Mouse (Mus musculus) midbrain, postnatal 0 days (tissue): ENCODE measurements around the gene Wnt5b. TPM values are rescaled to one million over a fixed set of nuclear protein-coding genes. Genes with fewer than 3 reads are reported as not detected.

Source experiments
- ATAC-seq: fragments of 200-750 bp; cut with Nextera tagmentation; 2 replicates; pipeline ENCODE4 v1.8.0; 2017; ENCODE audit warnings: moderate number of reproducible peaks, mild to moderate bottlenecking, moderate TSS enrichment, moderate library complexity; ENCODE audit not compliant: low FRiP score
- DNase-seq: peaks from one replicate; pipeline ENCODE4 v3.0.0-alpha.2; 2015; ENCODE audit warnings: low spot score
- H3K27ac ChIP-seq: fragments of 300-500 bp; sonication (generic); 2 replicates; pipeline ENCODE4 v1.5.1; 2014; ENCODE audit warnings: low read depth, mild to moderate bottlenecking, low read length, mixed read lengths
- H3K27me3 ChIP-seq: fragments of 300-500 bp; sonication (generic); 2 replicates; pipeline ENCODE4 v1.6.1; 2014; ENCODE audit warnings: low read length, control low read depth, mixed read lengths; ENCODE audit not compliant: insufficient read depth
- H3K36me3 ChIP-seq: fragments of 300-500 bp; sonication (generic); 2 replicates; pipeline ENCODE4 v1.6.1; 2014; ENCODE audit warnings: low read length, control low read depth, mixed read lengths; ENCODE audit not compliant: insufficient read depth
- H3K4me1 ChIP-seq: fragments of 300-500 bp; sonication (generic); 2 replicates; pipeline ENCODE4 v1.6.1; 2014; ENCODE audit warnings: mild to moderate bottlenecking, control low read depth, antibody characterized with exemption, low read length, mixed read lengths; ENCODE audit not compliant: insufficient read depth
- H3K4me2 ChIP-seq: fragments of 300-500 bp; sonication (generic); 2 replicates; pipeline ENCODE4 v1.6.1; 2014; ENCODE audit warnings: low read depth, mild to moderate bottlenecking, low read length, mixed read lengths; ENCODE audit not compliant: poor library complexity, severe bottlenecking
- H3K4me3 ChIP-seq: fragments of 300-500 bp; sonication (generic); 2 replicates; pipeline ENCODE4 v1.5.1; 2014; ENCODE audit warnings: low read depth, mild to moderate bottlenecking, low read length, moderate library complexity
- H3K9ac ChIP-seq: fragments of 300-500 bp; sonication (generic); replicated peaks from 2 replicates; pipeline ENCODE4 v1.6.1; 2014; ENCODE audit warnings: mild to moderate bottlenecking, low read length, moderate library complexity, mixed read lengths; ENCODE audit not compliant: poor library complexity, severe bottlenecking
- H3K9me3 ChIP-seq: fragments of 300-500 bp; sonication (generic); 2 replicates; pipeline ENCODE4 v1.6.1; 2016; ENCODE audit warnings: low read length, control low read depth
- CTCF ChIP-seq: IDR thresholded peaks from 2 replicates; pipeline ENCODE4 v1.5.1; 2016; ENCODE audit warnings: antibody characterized with exemption, mild to moderate bottlenecking
- WGBS: fragments of 180-500 bp; shearing (Covaris S2); extraction: QIAGEN DNeasy Blood & Tissue Kit; methylation state at CpG from one replicate; pipeline ENCODE4 v1.1.7; 2014; 5-methylcytosine and 5-hydroxymethylcytosine counted together
- polyA plus RNA-seq: library from polyadenylated mRNA; unstranded; fragments of >200 nt; fragmentation: Nextera tagmentation; extraction: Ambion mirVana; gene quantifications from 2 replicates; pipeline ENCODE4 v1.2.1, GENCODE M21; 2015
- total RNA-seq: library from RNA; depleted of rRNA; stranded (reverse); fragments of >200 nt; gene quantifications from 2 replicates; pipeline ENCODE4 v1.2.3, GENCODE M21; 2014

The Wnt5b gene
- total and polyA plus RNA-seq, 2 experiments from 2014 or later = 1.6 to 2.1 TPM

DNA sequence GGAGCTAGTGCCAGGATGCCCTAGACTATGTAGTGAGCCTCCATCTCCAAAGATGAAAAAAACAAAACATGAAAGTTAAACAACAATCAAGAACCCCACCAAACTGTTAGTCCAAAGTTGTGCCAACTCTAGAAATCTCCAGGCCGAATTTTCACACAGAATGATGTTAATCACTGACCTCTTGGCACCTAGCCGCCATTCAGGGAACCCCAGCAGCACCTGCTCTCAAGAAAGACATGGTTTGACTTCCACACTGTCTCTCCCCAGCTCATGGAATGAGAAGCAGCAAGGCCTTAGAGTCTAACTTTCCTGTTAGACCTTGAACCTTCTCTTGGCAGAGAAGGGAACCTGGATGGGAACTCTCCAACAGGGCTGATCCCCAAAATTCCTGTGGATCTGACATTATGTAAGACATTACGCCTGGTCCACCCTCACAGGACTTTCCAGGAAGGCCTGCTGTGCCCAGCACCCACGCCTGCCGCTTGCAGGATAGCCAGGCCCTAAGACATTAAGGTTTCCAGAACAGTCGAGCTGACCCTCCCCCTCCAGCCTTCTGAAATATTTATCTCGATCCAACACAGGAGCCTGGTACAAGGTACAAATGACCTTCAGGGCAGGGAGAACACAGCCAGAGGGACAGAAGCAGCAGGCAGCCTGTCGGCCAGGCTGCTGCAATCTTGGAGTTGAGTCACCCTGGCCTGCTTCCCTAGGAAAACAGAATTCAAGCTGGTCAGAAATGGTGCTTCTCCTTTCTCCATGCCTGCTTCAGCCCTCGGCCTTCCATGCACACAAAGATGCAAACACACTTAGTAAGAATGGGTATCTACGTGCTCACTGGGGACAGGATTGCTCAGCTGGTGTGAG lies 77.0 kb downstream of the Wnt5b start:
- TF ChIP-seq CTCF = no peak
- H3K4me1 ChIP-seq = no peaks in the 10 kb centered on the region
- H3K9me3 ChIP-seq = no peaks in the 10 kb centered on the region
- H3K4me3 ChIP-seq = no peak overlapping the region
- no peaks in the 10 kb centered on the region for H3K27me3 ChIP-seq
- no peaks in the 10 kb centered on the region for H3K36me3 ChIP-seq
- H3K9ac ChIP-seq = no peak overlapping the region
- H3K27ac ChIP-seq = no peak overlapping the region
- no peak for DNase-seq
- 66% methylated on average over 10 of the region's 10 CpGs for WGBS
- no peak for ATAC-seq
- no peak overlapping the region for H3K4me2 ChIP-seq

DNA sequence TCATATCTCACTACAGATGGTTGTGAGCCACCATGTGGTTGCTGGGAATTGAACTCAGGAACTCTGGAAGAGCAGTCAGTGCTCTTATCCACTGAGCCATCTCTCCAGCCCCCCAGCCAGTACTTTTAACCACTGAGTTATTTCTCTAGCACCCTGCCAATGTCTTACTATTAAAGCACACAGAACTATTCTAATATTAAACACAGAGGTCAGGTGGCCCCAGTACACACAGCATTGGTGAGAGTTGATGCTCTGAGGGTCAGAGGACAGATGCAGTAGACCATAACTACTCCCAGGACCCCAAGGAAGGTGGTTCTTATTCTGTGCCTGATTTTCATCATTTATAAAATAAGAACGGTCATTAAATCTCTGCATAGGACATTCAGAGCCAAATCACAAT lies 78.0 kb downstream of the Wnt5b start:
- no peak overlapping the region for H3K9ac ChIP-seq

DNA sequence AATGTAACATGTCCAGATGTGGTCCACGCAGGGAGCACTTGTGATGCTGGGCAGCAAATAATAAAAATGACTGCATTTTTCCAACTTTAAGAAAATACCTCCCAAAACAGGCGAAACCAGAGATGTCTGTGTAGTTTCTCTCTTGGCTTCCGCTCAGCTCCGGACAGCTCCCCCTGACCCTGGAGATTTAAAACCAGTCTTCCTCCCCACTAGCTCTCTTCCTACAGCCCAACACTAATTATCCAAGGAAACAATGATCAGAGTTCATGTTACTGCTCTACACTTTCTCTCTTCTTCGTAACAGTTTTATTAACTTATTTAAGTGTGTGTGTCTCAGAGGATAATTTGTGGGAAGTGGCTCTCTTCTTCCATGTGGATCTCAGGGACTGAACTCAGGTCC lies 83.8 kb downstream of the Wnt5b start:
- no peak for DNase-seq
- no peaks in the 10 kb centered on the region for H3K4me1 ChIP-seq
- no peak for ATAC-seq
- no peak overlapping the region for H3K4me3 ChIP-seq
- no peak overlapping the region for H3K27ac ChIP-seq
- H3K36me3 ChIP-seq = no peaks in the 10 kb centered on the region
- no peaks in the 10 kb centered on the region for H3K27me3 ChIP-seq
- no peak overlapping the region for H3K9ac ChIP-seq
- no peak overlapping the region for H3K4me2 ChIP-seq
- TF ChIP-seq CTCF = no peak
- no peaks in the 10 kb centered on the region for H3K9me3 ChIP-seq
- 82% methylated on average over 5 of the region's 5 CpGs for WGBS

More for the DNA sequence above, 78.0 kb downstream of the Wnt5b start:
- no peaks in the 10 kb centered on the region for H3K27me3 ChIP-seq
- no peak for DNase-seq
- no peaks in the 10 kb centered on the region for H3K36me3 ChIP-seq
- no peak for TF ChIP-seq CTCF
- H3K27ac ChIP-seq = no peak overlapping the region
- H3K4me3 ChIP-seq = no peak overlapping the region
- H3K4me1 ChIP-seq = no peaks in the 10 kb centered on the region
- no peak overlapping the region for H3K4me2 ChIP-seq
- WGBS = 94% methylated on average over 1 of the region's 1 CpGs
- ATAC-seq = no peak
- no peaks in the 10 kb centered on the region for H3K9me3 ChIP-seq

DNA sequence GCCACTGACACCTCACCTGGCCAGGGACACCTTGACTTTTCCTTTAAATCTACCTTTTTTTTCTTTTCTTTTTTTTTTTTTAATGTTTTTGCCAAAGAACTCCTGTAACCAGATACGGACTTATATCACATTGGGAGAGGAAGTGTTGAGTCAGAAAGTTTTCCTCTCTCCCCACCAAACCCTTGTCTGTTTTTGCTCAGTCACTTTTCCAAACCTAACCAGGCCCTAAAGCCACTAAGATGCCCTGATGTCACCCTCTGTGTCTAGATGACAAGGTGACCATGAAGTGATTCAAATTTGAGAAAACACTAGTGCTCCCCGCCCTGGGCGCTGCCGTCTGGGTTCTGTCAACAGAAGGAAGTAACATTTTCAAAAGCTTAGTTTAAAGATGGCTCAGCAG lies 85.1 kb downstream of the Wnt5b start:
- no peak for TF ChIP-seq CTCF
- ATAC-seq (no peak), DNase-seq (no peak)
- no peak overlapping the region for H3K9ac ChIP-seq
- no peaks in the 10 kb centered on the region for H3K36me3 ChIP-seq
- no peak overlapping the region for H3K27ac ChIP-seq
- H3K4me1 ChIP-seq = no peaks in the 10 kb centered on the region
- no peak overlapping the region for H3K4me2 ChIP-seq
- H3K9me3 ChIP-seq = no peaks in the 10 kb centered on the region
- H3K27me3 ChIP-seq = no peaks in the 10 kb centered on the region
- H3K4me3 ChIP-seq = no peak overlapping the region
- 92% methylated on average over 4 of the region's 4 CpGs for WGBS

DNA sequence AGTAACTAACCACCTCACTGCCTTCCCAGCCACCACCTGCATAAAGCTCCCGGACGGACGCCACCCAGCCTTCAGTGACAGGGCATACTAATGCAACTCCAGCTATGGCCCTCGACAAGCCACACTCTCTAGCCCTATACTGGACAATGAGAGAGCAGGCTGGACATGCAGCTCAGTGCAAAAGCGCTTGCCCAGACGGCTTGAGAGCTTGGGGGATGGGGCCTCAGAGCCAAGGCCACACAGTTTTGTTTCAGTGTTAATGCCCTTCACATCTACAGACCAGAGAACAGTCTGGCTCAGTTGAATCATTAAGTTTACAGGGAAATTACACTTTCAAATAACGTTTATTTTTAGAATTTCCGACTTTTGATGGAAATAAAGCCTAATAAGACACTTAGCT lies 86.0 kb downstream of the Wnt5b start:
- Histone ChIP-seq H3K27me3 (no peaks in the 10 kb centered on the region), H3K36me3 (no peaks in the 10 kb centered on the region)

DNA sequence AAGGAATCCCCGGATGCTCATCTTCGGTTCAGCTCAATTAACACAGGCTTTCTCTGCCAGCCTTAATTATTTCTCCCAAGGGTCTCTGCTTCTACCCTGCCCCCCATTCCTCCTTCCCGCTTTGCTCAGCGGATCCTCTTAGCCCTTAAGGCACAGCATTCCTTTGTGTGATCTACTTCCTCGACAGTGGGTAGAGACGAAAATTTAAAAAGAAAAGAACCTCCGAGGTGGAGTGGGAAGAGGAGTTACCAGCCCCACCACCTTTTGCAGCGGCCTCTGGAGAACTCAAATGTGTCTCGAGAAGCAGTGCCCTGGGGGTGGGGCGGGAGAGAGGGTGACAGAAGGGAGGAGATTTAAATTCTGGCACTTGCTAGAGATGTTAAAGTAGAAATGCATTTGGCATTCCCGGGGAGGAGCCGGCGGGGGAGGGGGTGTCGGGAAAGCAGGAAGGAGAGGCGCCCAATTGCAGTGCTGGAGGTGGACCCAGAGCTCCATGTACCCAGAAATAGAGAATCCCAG lies 92.1 kb downstream of the Wnt5b start:
- DNase-seq = peak; percentile 78
- Histone ChIP-seq H3K27me3 (no peaks in the 10 kb centered on the region), H3K4me3 (peak overlapping the region; percentile 34), H3K36me3 (no peaks in the 10 kb centered on the region), H3K9me3 (no peaks in the 10 kb centered on the region), H3K27ac (peak overlapping the region; percentile 64), H3K4me1 (peaks cover 2% of the 10 kb centered on the region; the same call in 1 of the 2 replicates), H3K9ac (peak overlapping the region; percentile 51), H3K4me2 (peak overlapping the region; percentile 64)
- TF ChIP-seq CTCF = no peak
- peak; percentile 66 for ATAC-seq
- WGBS = 1% methylated on average over 15 of the region's 15 CpGs

More for the DNA sequence above, 86.0 kb downstream of the Wnt5b start:
- no peak overlapping the region for H3K4me2 ChIP-seq
- H3K4me3 ChIP-seq = no peak overlapping the region
- WGBS = 64% methylated on average over 8 of the region's 8 CpGs
- DNase-seq (no peak), ATAC-seq (no peak)
- TF ChIP-seq CTCF = no peak
- no peak overlapping the region for H3K9ac ChIP-seq
- no peak overlapping the region for H3K27ac ChIP-seq
- H3K9me3 ChIP-seq = no peaks in the 10 kb centered on the region
- H3K4me1 ChIP-seq = no peaks in the 10 kb centered on the region
